Comparison of ENCODE assay signal across 9 mouse cellular contexts in genomic region chr11:97545808-97546560, GRCm38 (mm10). TPM values are rescaled to one million over a fixed set of nuclear protein-coding genes. Genes with fewer than 3 reads are reported as not detected.
DNase-seq lines count a peak whose midpoint lies in the region; ATAC-seq and TF ChIP-seq lines count a peak whose summit lies in the region.
"Had no signal": no experiment of that assay in that cellular context is flagged by ENCODE, and none has a peak within 500 bp of the region (broad histone marks: within the 10 kb centered on the region; RNA-seq: fewer than 3 reads in every experiment).

No protein-coding gene starts in this region.

- TF ChIP-seq CTCF in lung, adult 2 months (IDR thresholded peaks at IDR 0.05; ENCODE audit: insufficient read depth, low read length), result no peak
- no peak for TF ChIP-seq CTCF in hindbrain, postnatal 0 days (IDR thresholded peaks at IDR 0.05; ENCODE audit: low read depth)

- H3K27ac ChIP-seq in embryonic facial prominence, embryonic 10.5 days (replicated peaks), result peak overlapping the region; percentile 83
- peak overlapping the region; percentile 22 for H3K27ac ChIP-seq in hindbrain, postnatal 0 days
- no peak overlapping the region for H3K27ac ChIP-seq in neural tube, embryonic 13.5 days (replicated peaks)

- DNase-seq in lung, adult 2 months, result no peak
- no peak for DNase-seq in lung, postnatal 10 days
- DNase-seq in embryonic facial prominence, embryonic 10.5 days (ENCODE audit: low spot score), result no peak
- DNase-seq in hindbrain, postnatal 0 days (ENCODE audit: low spot score), result peak; percentile 24
- no peak for DNase-seq in layer of hippocampus, adult 11-12 months (ENCODE audit: low spot score)
- DNase-seq in gastrocnemius, postnatal 14 days, result no peak
- DNase-seq: retina, postnatal 1 day had no signal

- intact Hi-C loops in gastrocnemius, postnatal 14 days (cut with DNase I; ENCODE audit: low total_unique reads), result no loop called here

- H3K27me3 ChIP-seq in embryonic facial prominence, embryonic 10.5 days (replicated peaks; ENCODE audit: low read depth, poor library complexity, severe bottlenecking), result peaks cover 100% of the 10 kb centered on the region
- H3K27me3 ChIP-seq in hindbrain, postnatal 0 days (ENCODE audit: insufficient read depth, low read length), result 0 out of 2 replicates have a peak, but pooled peaks cover 3% of the 10 kb centered on the region
- peaks cover 90% of the 10 kb centered on the region for H3K27me3 ChIP-seq in neural tube, embryonic 13.5 days

- peaks cover 3% of the 10 kb centered on the region; the same call in 1 of the 2 replicates for H3K4me1 ChIP-seq in lung, adult 2 months (ENCODE audit: control insufficient read depth, insufficient read depth, low read length)
- peaks cover 70% of the 10 kb centered on the region for H3K4me1 ChIP-seq in embryonic facial prominence, embryonic 10.5 days
- H3K4me1 ChIP-seq in hindbrain, postnatal 0 days (ENCODE audit: insufficient read depth, low read length), result peaks cover 22% of the 10 kb centered on the region
- H3K4me1 ChIP-seq in neural tube, embryonic 13.5 days (replicated peaks), result peaks cover 39% of the 10 kb centered on the region

- no peak for ATAC-seq in hindbrain, postnatal 0 days
- ATAC-seq in neural tube, embryonic 13.5 days (ENCODE audit: low read depth), result no peak
- no peak for ATAC-seq in erythroid progenitor cell, adult 5-6 weeks (replicated peaks; ENCODE audit: low FRiP score, poor library complexity, severe bottlenecking)

- H3K4me3 ChIP-seq in lung, adult 2 months (replicated peaks; ENCODE audit: extremely low read depth, low read depth, low read length), result peak overlapping the region; percentile 10
- H3K4me3 ChIP-seq in embryonic facial prominence, embryonic 10.5 days, result peak overlapping the region; percentile 81
- H3K4me3 ChIP-seq in hindbrain, postnatal 0 days (ENCODE audit: low read length), result peak overlapping the region; percentile 56
- H3K4me3 ChIP-seq in neural tube, embryonic 13.5 days, result peak overlapping the region; percentile 49

- no peaks in the 10 kb centered on the region for H3K36me3 ChIP-seq in embryonic facial prominence, embryonic 10.5 days (replicated peaks)
- H3K36me3 ChIP-seq in hindbrain, postnatal 0 days (ENCODE audit: insufficient read depth, low read length), result no peaks in the 10 kb centered on the region
- peaks cover 10% of the 10 kb centered on the region; the same call in 1 of the 2 replicates for H3K36me3 ChIP-seq in neural tube, embryonic 13.5 days

- WGBS in lung, adult 2 months, result 10% methylated on average over 26 of the region's 26 CpGs
- 2% methylated on average over 26 of the region's 26 CpGs for WGBS in embryonic facial prominence, embryonic 10.5 days
- WGBS in hindbrain, postnatal 0 days, result 12% methylated on average over 24 of the region's 26 CpGs
- 6% methylated on average over 26 of the region's 26 CpGs for WGBS in neural tube, embryonic 13.5 days

- peak overlapping the region; percentile 95 for H3K4me2 ChIP-seq in hindbrain, postnatal 0 days (ENCODE audit: low read depth, low read length)
- peak overlapping the region; percentile 89 for H3K4me2 ChIP-seq in neural tube, embryonic 13.5 days

- peak overlapping the region; percentile 57 for H3K9ac ChIP-seq in hindbrain, postnatal 0 days (replicated peaks; ENCODE audit: low read length)
- peak overlapping the region; percentile 69 for H3K9ac ChIP-seq in neural tube, embryonic 13.5 days

- no peak for TF ChIP-seq POLR2A in lung, adult 2 months (IDR thresholded peaks at IDR 0.05; ENCODE audit: borderline replicate concordance, extremely low read depth, low read depth, low read length)

- no peaks in the 10 kb centered on the region for H3K9me3 ChIP-seq in embryonic facial prominence, embryonic 10.5 days
- H3K9me3 ChIP-seq in hindbrain, postnatal 0 days (ENCODE audit: low read length), result no peaks in the 10 kb centered on the region
- H3K9me3 ChIP-seq in neural tube, embryonic 13.5 days, result no peaks in the 10 kb centered on the region

RNA-seq across cellular contexts. Expression of gene Srcin1, which starts 30.0 kb away (rescaled TPM):
- 6.4 and 7.0 TPM in 2 replicates for polyA plus RNA-seq in lung, adult 2 months (2012; rRNA removed)
- 0.72 and 0.80 TPM in 2 replicates for polyA plus RNA-seq in embryonic facial prominence, embryonic 10.5 days (2016; fragmentation: Nextera tagmentation; extraction: Ambion mirVana)
- 104 and 141 TPM in 2 replicates for total RNA-seq in hindbrain, postnatal 0 days (2014; rRNA removed)
- polyA plus RNA-seq in hindbrain, postnatal 0 days (2015; fragmentation: Nextera tagmentation; extraction: Ambion mirVana), result 14.3 and 14.7 TPM in 2 replicates
- 5.7 and 7.0 TPM in 2 replicates for polyA plus RNA-seq in neural tube, embryonic 13.5 days (2015; fragmentation: Nextera tagmentation; extraction: Ambion mirVana)
- total RNA-seq in erythroid progenitor cell, adult 5-6 weeks (2015; ENCODE audit: low replicate concordance), result not detected in 2 replicates
- total RNA-seq in erythroid progenitor cell, adult 5-6 weeks (2017; ENCODE audit: low replicate concordance), result not detected in 2 replicates
- total RNA-seq in gastrocnemius, postnatal 14 days (2021), result under 1 TPM; 0.51 to 0.64 TPM

RNA-seq across cellular contexts. Expression of gene 4933428G20Rik, which starts 45.8 kb away (rescaled TPM):
- polyA plus RNA-seq in lung, adult 2 months (2012; rRNA removed), result 0.08 TPM in 1 of 2 replicates, not detected in the other
- polyA plus RNA-seq in embryonic facial prominence, embryonic 10.5 days (2016; fragmentation: Nextera tagmentation; extraction: Ambion mirVana), result 0.35 and 0.54 TPM in 2 replicates
- total RNA-seq in hindbrain, postnatal 0 days (2014; rRNA removed), result 0.43 TPM in 1 of 2 replicates, not detected in the other
- polyA plus RNA-seq in hindbrain, postnatal 0 days (2015; fragmentation: Nextera tagmentation; extraction: Ambion mirVana), result 0.48 and 1.1 TPM in 2 replicates
- 0.81 and 1.1 TPM in 2 replicates for polyA plus RNA-seq in neural tube, embryonic 13.5 days (2015; fragmentation: Nextera tagmentation; extraction: Ambion mirVana)
- total RNA-seq in erythroid progenitor cell, adult 5-6 weeks (2015; ENCODE audit: low replicate concordance), result not detected in 2 replicates
- total RNA-seq in erythroid progenitor cell, adult 5-6 weeks (2017; ENCODE audit: low replicate concordance), result not detected in 2 replicates
- not detected for total RNA-seq in gastrocnemius, postnatal 14 days (2021)

Comparison
In these comparisons a context has a peak if more than half of its experiments do, and no peak if none do; other contexts are left out.
1. H3K4me3 ChIP-seq: peak in every context shown above with its lines; median percentile 81 in embryonic facial prominence, embryonic 10.5 days; 56 in hindbrain, postnatal 0 days; 49 in neural tube, embryonic 13.5 days; 10 in lung, adult 2 months.